Mouse (Mus musculus) lung, embryonic 14.5 days (tissue): ENCODE results near the gene Celf2. TPM values are rescaled to one million over a fixed set of nuclear protein-coding genes. Genes with fewer than 3 reads are reported as not detected.

ENCODE experiments used
- ATAC-seq: fragments of 200-750 bp; cut with Nextera tagmentation; 2 replicates; pipeline ENCODE4 v1.8.0; 2017; ENCODE audit warnings: mild to moderate bottlenecking, moderate TSS enrichment, moderate library complexity; ENCODE audit not compliant: insufficient read depth
- DNase-seq: peaks from one replicate; pipeline ENCODE4 v3.0.0-alpha.2; 2015
- H3K27ac ChIP-seq: fragments of 300-500 bp; sonication (generic); 2 replicates; pipeline ENCODE4 v1.5.1; 2014; ENCODE audit warnings: low read depth, mild to moderate bottlenecking, moderate library complexity
- H3K27me3 ChIP-seq: fragments of 300-500 bp; sonication (generic); 2 replicates; pipeline ENCODE4 v1.6.1; 2014; ENCODE audit warnings: low read length, control low read depth; ENCODE audit not compliant: insufficient read depth
- H3K36me3 ChIP-seq: fragments of 300-500 bp; sonication (generic); 2 replicates; pipeline ENCODE4 v1.6.1; 2014; ENCODE audit warnings: control low read depth; ENCODE audit not compliant: insufficient read depth
- H3K4me1 ChIP-seq: fragments of 300-500 bp; sonication (generic); 2 replicates; pipeline ENCODE4 v1.6.1; 2014; ENCODE audit warnings: antibody characterized with exemption, control low read depth; ENCODE audit not compliant: insufficient read depth
- H3K4me2 ChIP-seq: fragments of 300-500 bp; sonication (generic); 2 replicates; pipeline ENCODE4 v1.6.1; 2014; ENCODE audit warnings: mild to moderate bottlenecking
- H3K4me3 ChIP-seq: fragments of 300-500 bp; sonication (generic); 2 replicates; pipeline ENCODE4 v1.5.1; 2014; ENCODE audit warnings: low read depth, low read length
- H3K9ac ChIP-seq: fragments of 300-500 bp; sonication (generic); 2 replicates; pipeline ENCODE4 v1.6.1; 2014
- H3K9me3 ChIP-seq: fragments of 300-500 bp; sonication (generic); 2 replicates; pipeline ENCODE4 v1.6.1; 2016; ENCODE audit warnings: low read depth, low read length, control low read depth
- CTCF ChIP-seq: IDR thresholded peaks from 2 replicates; pipeline ENCODE4 v1.5.1; 2016; ENCODE audit warnings: antibody characterized with exemption, low read depth
- WGBS: fragments of 180-500 bp; shearing (Covaris S2); extraction: QIAGEN DNeasy Blood & Tissue Kit; methylation state at CpG from one replicate; pipeline ENCODE4 v1.1.7; 2014; 5-methylcytosine and 5-hydroxymethylcytosine counted together
- polyA plus RNA-seq: library from polyadenylated mRNA; unstranded; fragments of >200 nt; fragmentation: Nextera tagmentation; extraction: Ambion mirVana; gene quantifications from 2 replicates; pipeline ENCODE4 v1.2.1, GENCODE M21; 2014

The Celf2 gene
- polyA plus RNA-seq, 1 experiment from 2014 or later = 92.3 TPM

- no peak for ATAC-seq
- H3K4me2 ChIP-seq = no peak overlapping the region
Observed at GRCm38 (mm10) chr2:7260186-7260585, 249.2 kb downstream of the Celf2 start.

GRCm38 (mm10) chr2:7259616-7260015 is 249.7 kb downstream of the Celf2 start:
- H3K36me3 ChIP-seq = no peaks in the 10 kb centered on the region
- H3K4me1 ChIP-seq = no peaks in the 10 kb centered on the region; the same call in 1 of the 2 replicates
- no peak overlapping the region for H3K27ac ChIP-seq
- H3K27me3 ChIP-seq = no peaks in the 10 kb centered on the region
- H3K4me3 ChIP-seq = no peak overlapping the region
- no peak overlapping the region for H3K9ac ChIP-seq
- 74% methylated on average over 4 of the region's 4 CpGs for WGBS
- DNase-seq (no peak), ATAC-seq (no peak)
- no peak for TF ChIP-seq CTCF
- no peak overlapping the region for H3K4me2 ChIP-seq
- no peaks in the 10 kb centered on the region for H3K9me3 ChIP-seq

More at GRCm38 (mm10) chr2:7260186-7260585, 249.2 kb downstream of the Celf2 start:
- Histone ChIP-seq H3K27ac (no peak overlapping the region), H3K4me1 (no peaks in the 10 kb centered on the region; the same call in 1 of the 2 replicates), H3K9me3 (no peaks in the 10 kb centered on the region), H3K27me3 (no peaks in the 10 kb centered on the region), H3K36me3 (no peaks in the 10 kb centered on the region), H3K4me3 (no peak overlapping the region), H3K9ac (no peak overlapping the region)
- TF ChIP-seq CTCF = no peak
- WGBS = 79% methylated on average over 4 of the region's 4 CpGs
- no peak for DNase-seq

GRCm38 (mm10) chr2:7256023-7256422 is 253.3 kb downstream of the Celf2 start:
- no peak for ATAC-seq
- DNase-seq = no peak
- Histone ChIP-seq H3K4me3 (no peak overlapping the region), H3K36me3 (no peaks in the 10 kb centered on the region), H3K4me2 (no peak overlapping the region), H3K27me3 (no peaks in the 10 kb centered on the region), H3K4me1 (no peaks in the 10 kb centered on the region; the same call in 1 of the 2 replicates), H3K27ac (no peak overlapping the region), H3K9me3 (no peaks in the 10 kb centered on the region), H3K9ac (no peak overlapping the region)
- 83% methylated on average over 1 of the region's 1 CpGs for WGBS
- no peak for TF ChIP-seq CTCF

- 69% methylated on average over 3 of the region's 3 CpGs for WGBS
- no peak for ATAC-seq
- no peak for TF ChIP-seq CTCF
Observed at GRCm38 (mm10) chr2:7255386-7255785, 254.0 kb downstream of the Celf2 start.

GRCm38 (mm10) chr2:7250314-7250713 is 259.0 kb downstream of the Celf2 start:
- ATAC-seq = no peak
- Histone ChIP-seq H3K4me1 (peaks cover 5% of the 10 kb centered on the region; the same call in 1 of the 2 replicates), H3K9ac (no peak overlapping the region), H3K27me3 (no peaks in the 10 kb centered on the region), H3K36me3 (no peaks in the 10 kb centered on the region), H3K9me3 (no peaks in the 10 kb centered on the region), H3K27ac (no peak overlapping the region), H3K4me2 (no peak overlapping the region), H3K4me3 (no peak overlapping the region)
- TF ChIP-seq CTCF = no peak
- 47% methylated on average over 2 of the region's 2 CpGs for WGBS
- no peak for DNase-seq

More at GRCm38 (mm10) chr2:7255386-7255785, 254.0 kb downstream of the Celf2 start:
- Histone ChIP-seq H3K4me2 (no peak overlapping the region), H3K27ac (no peak overlapping the region), H3K4me3 (no peak overlapping the region), H3K4me1 (no peaks in the 10 kb centered on the region; the same call in 1 of the 2 replicates), H3K9ac (no peak overlapping the region), H3K9me3 (no peaks in the 10 kb centered on the region), H3K36me3 (no peaks in the 10 kb centered on the region), H3K27me3 (no peaks in the 10 kb centered on the region)
- no peak for DNase-seq

- ATAC-seq = no peak
- no peak for TF ChIP-seq CTCF
Observed at GRCm38 (mm10) chr2:7249002-7249401, 260.4 kb downstream of the Celf2 start.

GRCm38 (mm10) chr2:7245958-7246774 is 263.2 kb downstream of the Celf2 start:
- ATAC-seq = peak; percentile 88
- no peaks in the 10 kb centered on the region for H3K9me3 ChIP-seq
- WGBS = 33% methylated on average over 4 of the region's 4 CpGs

More at GRCm38 (mm10) chr2:7249002-7249401, 260.4 kb downstream of the Celf2 start:
- Histone ChIP-seq H3K4me1 (peaks cover 5% of the 10 kb centered on the region; the same call in 1 of the 2 replicates), H3K27me3 (no peaks in the 10 kb centered on the region), H3K4me3 (no peak overlapping the region), H3K27ac (no peak overlapping the region), H3K4me2 (no peak overlapping the region), H3K9ac (no peak overlapping the region), H3K36me3 (no peaks in the 10 kb centered on the region), H3K9me3 (no peaks in the 10 kb centered on the region)
- peak; percentile 55 for DNase-seq

More at GRCm38 (mm10) chr2:7245958-7246774, 263.2 kb downstream of the Celf2 start:
- no peaks in the 10 kb centered on the region for H3K36me3 ChIP-seq
- H3K9ac ChIP-seq = no peak overlapping the region
- no peak for TF ChIP-seq CTCF
- no peak overlapping the region for H3K4me3 ChIP-seq
- H3K27ac ChIP-seq = peak overlapping the region; percentile 0; the same call in 1 of the 2 replicates
- peaks cover 5% of the 10 kb centered on the region; the same call in 1 of the 2 replicates for H3K4me1 ChIP-seq
- H3K27me3 ChIP-seq = no peaks in the 10 kb centered on the region
- peak; percentile 96 for DNase-seq
- H3K4me2 ChIP-seq = no peak overlapping the region
